Mouse (Mus musculus) liver, embryonic 12.5 days (tissue): Measurements from ENCODE around the gene Rapgef2. TPM values are rescaled to one million over a fixed set of nuclear protein-coding genes. Genes with fewer than 3 reads are reported as not detected.
"Not testable (repeated sequence)": the region's sequence is repeated elsewhere in the genome, so short reads cannot be mapped to it uniquely, and the experiment has no call there.

ENCODE experiments used
- ATAC-seq: fragments of 200-750 bp; cut with Nextera tagmentation; 2 replicates; pipeline ENCODE4 v1.8.0; 2017; ENCODE audit warnings: moderate number of reproducible peaks, mild to moderate bottlenecking, moderate library complexity
- H3K27ac ChIP-seq: fragments of 300-500 bp; sonication (generic); 2 replicates; pipeline ENCODE4 v1.5.1; 2016; ENCODE audit warnings: mild to moderate bottlenecking
- H3K27me3 ChIP-seq: fragments of 300-500 bp; sonication (generic); replicated peaks from 2 replicates; pipeline ENCODE4 v1.6.1; 2016; ENCODE audit warnings: mild to moderate bottlenecking, moderate library complexity
- H3K36me3 ChIP-seq: fragments of 300-500 bp; sonication (generic); 2 replicates; pipeline ENCODE4 v1.6.1; 2016; ENCODE audit warnings: mild to moderate bottlenecking, moderate library complexity
- H3K4me1 ChIP-seq: fragments of 300-500 bp; sonication (generic); 2 replicates; pipeline ENCODE4 v1.6.1; 2016
- H3K4me2 ChIP-seq: fragments of 300-500 bp; sonication (generic); 2 replicates; pipeline ENCODE4 v1.6.1; 2016; ENCODE audit warnings: mild to moderate bottlenecking, moderate library complexity
- H3K4me3 ChIP-seq: fragments of 300-500 bp; sonication (generic); 2 replicates; pipeline ENCODE4 v1.5.1; 2016; ENCODE audit warnings: mild to moderate bottlenecking, moderate library complexity
- H3K9ac ChIP-seq: fragments of 300-500 bp; sonication (generic); 2 replicates; pipeline ENCODE4 v1.6.1; 2016; ENCODE audit warnings: mild to moderate bottlenecking, moderate library complexity
- H3K9me3 ChIP-seq: fragments of 300-500 bp; sonication (generic); replicated peaks from 2 replicates; pipeline ENCODE4 v1.6.1; 2016; ENCODE audit warnings: mild to moderate bottlenecking, moderate library complexity
- WGBS: fragments of 180-500 bp; shearing (Covaris S2); methylation state at CpG from one replicate; pipeline ENCODE4 v1.1.7; 2016; ENCODE audit not compliant: insufficient replicate concordance; 5-methylcytosine and 5-hydroxymethylcytosine counted together
- polyA plus RNA-seq: library from polyadenylated mRNA; unstranded; fragments of >200 nt; fragmentation: Nextera tagmentation; extraction: Ambion mirVana; gene quantifications from 2 replicates; pipeline ENCODE4 v1.2.1, GENCODE M21; 2016

Gene Rapgef2
- polyA plus RNA-seq, 1 experiment from 2014 or later, result 2.1 TPM

- no peaks in the 10 kb centered on the region for H3K9me3 ChIP-seq
- no peak overlapping the region for H3K9ac ChIP-seq
- no peak for ATAC-seq
- 68% methylated on average over 17 of the region's 17 CpGs for WGBS
- no peaks in the 10 kb centered on the region for H3K36me3 ChIP-seq
- peaks cover 14% of the 10 kb centered on the region for H3K4me1 ChIP-seq
- H3K27me3 ChIP-seq, result no peaks in the 10 kb centered on the region; the same call in 1 of the 2 replicates
- H3K4me2 ChIP-seq, result no peak overlapping the region
- H3K27ac ChIP-seq, result no peak overlapping the region
- no peak overlapping the region for H3K4me3 ChIP-seq
These were observed 58.8 kb downstream of the Rapgef2 start for GRCm38 (mm10) chr3:79227356-79228088.

GRCm38 (mm10) chr3:79226807-79227206 lies 59.5 kb downstream of the Rapgef2 start:
- not testable (repeated sequence) for H3K4me2 ChIP-seq, H3K9me3 ChIP-seq, H3K4me3 ChIP-seq, H3K27me3 ChIP-seq, H3K9ac ChIP-seq, H3K36me3 ChIP-seq, H3K27ac ChIP-seq, ATAC-seq
- H3K4me1 ChIP-seq, result peaks cover 20% of the 10 kb centered on the region
- 14% methylated on average over 1 of the region's 1 CpGs for WGBS

- WGBS, result 63% methylated on average over 6 of the region's 6 CpGs
- peaks cover 21% of the 10 kb centered on the region for H3K4me1 ChIP-seq
- no peaks in the 10 kb centered on the region for H3K9me3 ChIP-seq
- H3K4me3 ChIP-seq, result no peak overlapping the region
- H3K27me3 ChIP-seq, result no peaks in the 10 kb centered on the region; the same call in 1 of the 2 replicates
- ATAC-seq, result no peak
- no peak overlapping the region for H3K9ac ChIP-seq
- H3K27ac ChIP-seq, result no peak overlapping the region
- no peak overlapping the region for H3K4me2 ChIP-seq
- H3K36me3 ChIP-seq, result no peaks in the 10 kb centered on the region
These were observed 60.4 kb downstream of the Rapgef2 start for GRCm38 (mm10) chr3:79225888-79226287.

- H3K4me1 ChIP-seq, result peaks cover 19% of the 10 kb centered on the region
- H3K27ac ChIP-seq, result no peak overlapping the region
- no peak overlapping the region for H3K9ac ChIP-seq
- no peak overlapping the region for H3K4me2 ChIP-seq
- H3K9me3 ChIP-seq, result no peaks in the 10 kb centered on the region
- no peaks in the 10 kb centered on the region for H3K36me3 ChIP-seq
- H3K27me3 ChIP-seq, result no peaks in the 10 kb centered on the region; the same call in 1 of the 2 replicates
- H3K4me3 ChIP-seq, result no peak overlapping the region
- 67% methylated on average over 7 of the region's 7 CpGs for WGBS
- ATAC-seq, result no peak
These were observed 62.0 kb downstream of the Rapgef2 start for GRCm38 (mm10) chr3:79224352-79224751.

- 69% methylated on average over 8 of the region's 8 CpGs for WGBS
- Histone ChIP-seq H3K27ac (no peak overlapping the region), H3K4me2 (no peak overlapping the region), H3K4me3 (no peak overlapping the region), H3K36me3 (no peaks in the 10 kb centered on the region), H3K4me1 (peaks cover 23% of the 10 kb centered on the region), H3K9me3 (no peaks in the 10 kb centered on the region), H3K27me3 (no peaks in the 10 kb centered on the region; the same call in 1 of the 2 replicates), H3K9ac (no peak overlapping the region)
- no peak for ATAC-seq
These were observed 63.0 kb downstream of the Rapgef2 start for GRCm38 (mm10) chr3:79223281-79223680.

- Histone ChIP-seq H3K4me1 (peaks cover 23% of the 10 kb centered on the region), H3K4me2 (no peak overlapping the region), H3K27ac (no peak overlapping the region), H3K4me3 (no peak overlapping the region), H3K9ac (no peak overlapping the region), H3K9me3 (no peaks in the 10 kb centered on the region), H3K27me3 (no peaks in the 10 kb centered on the region; the same call in 1 of the 2 replicates), H3K36me3 (no peaks in the 10 kb centered on the region)
- ATAC-seq, result no peak
- 49% methylated on average over 13 of the region's 13 CpGs for WGBS
These were observed 63.9 kb downstream of the Rapgef2 start for GRCm38 (mm10) chr3:79222192-79222960.

- H3K4me2 ChIP-seq, result no peak overlapping the region
- no peaks in the 10 kb centered on the region; the same call in 1 of the 2 replicates for H3K27me3 ChIP-seq
- H3K9me3 ChIP-seq, result no peaks in the 10 kb centered on the region
- no peaks in the 10 kb centered on the region for H3K36me3 ChIP-seq
- no peak overlapping the region for H3K9ac ChIP-seq
- no peak overlapping the region for H3K4me3 ChIP-seq
- H3K4me1 ChIP-seq, result peaks cover 18% of the 10 kb centered on the region; the same call in 1 of the 2 replicates
- 27% methylated on average over 9 of the region's 9 CpGs for WGBS
- no peak for ATAC-seq
- H3K27ac ChIP-seq, result no peak overlapping the region
These were observed 64.8 kb downstream of the Rapgef2 start for GRCm38 (mm10) chr3:79221296-79222191.

GRCm38 (mm10) chr3:79219144-79219930 lies 67.0 kb downstream of the Rapgef2 start:
- no peak for ATAC-seq
- 54% methylated on average over 10 of the region's 10 CpGs for WGBS
- no peak overlapping the region for H3K4me3 ChIP-seq

GRCm38 (mm10) chr3:79218566-79219051 lies 67.7 kb downstream of the Rapgef2 start:
- Histone ChIP-seq H3K4me2 (no peak overlapping the region), H3K36me3 (no peaks in the 10 kb centered on the region), H3K27ac (no peak overlapping the region), H3K9me3 (no peaks in the 10 kb centered on the region), H3K4me3 (no peak overlapping the region), H3K9ac (no peak overlapping the region), H3K27me3 (no peaks in the 10 kb centered on the region), H3K4me1 (peaks cover 15% of the 10 kb centered on the region; the same call in 1 of the 2 replicates)
- no peak for ATAC-seq
- WGBS, result 51% methylated on average over 4 of the region's 4 CpGs

More at GRCm38 (mm10) chr3:79219144-79219930, 67.0 kb downstream of the Rapgef2 start:
- Histone ChIP-seq H3K36me3 (no peaks in the 10 kb centered on the region), H3K9me3 (no peaks in the 10 kb centered on the region), H3K4me1 (peaks cover 15% of the 10 kb centered on the region; the same call in 1 of the 2 replicates), H3K27ac (no peak overlapping the region), H3K9ac (no peak overlapping the region), H3K4me2 (no peak overlapping the region), H3K27me3 (no peaks in the 10 kb centered on the region)

- H3K9me3 ChIP-seq, result no peaks in the 10 kb centered on the region
- H3K4me2 ChIP-seq, result no peak overlapping the region
- 37% methylated on average over 5 of the region's 5 CpGs for WGBS
- H3K27me3 ChIP-seq, result no peaks in the 10 kb centered on the region
- H3K36me3 ChIP-seq, result no peaks in the 10 kb centered on the region
- no peak overlapping the region for H3K4me3 ChIP-seq
- H3K4me1 ChIP-seq, result no peaks in the 10 kb centered on the region
- ATAC-seq, result no peak
- no peak overlapping the region for H3K27ac ChIP-seq
- H3K9ac ChIP-seq, result no peak overlapping the region
These were observed 76.1 kb downstream of the Rapgef2 start for GRCm38 (mm10) chr3:79210243-79210642.

- WGBS, result 67% methylated on average over 2 of the region's 2 CpGs
These were observed 79.1 kb downstream of the Rapgef2 start for GRCm38 (mm10) chr3:79207216-79207615.

More at GRCm38 (mm10) chr3:79207216-79207615, 79.1 kb downstream of the Rapgef2 start:
- H3K27me3 ChIP-seq, result no peaks in the 10 kb centered on the region
- H3K9ac ChIP-seq, result no peak overlapping the region
- H3K4me1 ChIP-seq, result peaks cover 10% of the 10 kb centered on the region
- H3K4me2 ChIP-seq, result no peak overlapping the region
- H3K36me3 ChIP-seq, result no peaks in the 10 kb centered on the region
- no peak overlapping the region for H3K27ac ChIP-seq
- H3K4me3 ChIP-seq, result no peak overlapping the region
- no peak for ATAC-seq
- H3K9me3 ChIP-seq, result no peaks in the 10 kb centered on the region
